Mouse (Mus musculus) megakaryocyte, embryonic 14.5 days (primary cell): ENCODE data around the gene Crmp1.

Source experiments
- FLI1 ChIP-seq: IDR thresholded peaks from 2 replicates; pipeline ENCODE4 v1.6.1; 2012; ENCODE audit warnings: low read length, inconsistent platforms, mixed read lengths
- GATA1 ChIP-seq: IDR thresholded peaks from 3 replicates; pipeline ENCODE4 v1.6.1; 2012; ENCODE audit warnings: mixed read lengths, low read length, inconsistent platforms, borderline replicate concordance

- TF ChIP-seq FLI1 (no peak), GATA1 (no peak)
Observed at GRCm38 (mm10) chr5:37338288-37338687, 96.5 kb downstream of the Crmp1 start, which contains the start of gene Evc2.
